Mouse (Mus musculus): Measurements from ENCODE around the gene Gzmm. TPM values are rescaled to one million over a fixed set of nuclear protein-coding genes. Genes with fewer than 3 reads are reported as not detected.
A peak's percentile ranks its signal among the peaks of the same experiment; 100 is the strongest.
"Not testable (repeated sequence)": the region's sequence is repeated elsewhere in the genome, so short reads cannot be mapped to it uniquely, and the experiment has no call there.

Gzmm gene
- polyA plus RNA-seq, 1 experiment from 2014 or later: 0.75 TPM

DNA sequence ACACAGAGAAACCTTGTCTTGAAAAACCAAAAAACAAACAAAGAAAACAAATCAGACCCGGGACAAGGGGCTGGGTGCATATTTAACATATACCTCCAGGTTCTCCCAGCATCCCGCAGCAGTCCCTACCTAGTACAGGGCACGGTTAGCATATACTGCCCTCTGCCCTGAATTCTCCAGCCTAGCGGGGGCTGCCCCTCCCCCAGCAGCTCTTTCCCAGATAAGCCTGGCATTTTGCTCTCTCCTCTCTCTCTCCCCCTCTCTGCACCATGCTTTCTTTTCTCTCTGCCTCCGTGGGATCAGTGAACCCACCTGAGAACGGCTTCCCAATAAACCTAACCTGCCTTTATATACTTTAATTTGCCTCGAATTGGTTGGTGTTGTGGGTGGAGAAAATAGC lies 11.9 kb downstream of the Gzmm start:
- Histone ChIP-seq H3K36me3 (ENCODE audit: insufficient read depth, low read length) (no peaks in the 10 kb centered on the region), H3K27ac (ENCODE audit: low read length) (peak overlapping the region; percentile 73), H3K4me2 (replicated peaks; ENCODE audit: low read depth, low read length) (no peak overlapping the region), H3K4me1 (ENCODE audit: insufficient read depth, low read length) (peaks cover 28% of the 10 kb centered on the region), H3K27me3 (ENCODE audit: insufficient read depth, low read length) (no peaks in the 10 kb centered on the region), H3K9me3 (ENCODE audit: low read length) (no peaks in the 10 kb centered on the region), H3K4me3 (ENCODE audit: low read length) (no peak overlapping the region), H3K9ac (replicated peaks; ENCODE audit: low read length) (peak overlapping the region; percentile 40)
- ATAC-seq (ENCODE audit: low FRiP score, low TSS enrichment): no peak
- 42% methylated on average over 7 of the region's 7 CpGs for WGBS

GRCm38 (mm10) chr10:79701443-79702129 lies 12.8 kb downstream of the Gzmm start:
- Histone ChIP-seq H3K4me1 (ENCODE audit: insufficient read depth, low read length) (peaks cover 32% of the 10 kb centered on the region), H3K36me3 (ENCODE audit: insufficient read depth, low read length) (no peaks in the 10 kb centered on the region), H3K4me3 (ENCODE audit: low read length) (no peak overlapping the region), H3K4me2 (replicated peaks; ENCODE audit: low read depth, low read length) (no peak overlapping the region), H3K27me3 (ENCODE audit: insufficient read depth, low read length) (no peaks in the 10 kb centered on the region), H3K9ac (replicated peaks; ENCODE audit: low read length) (no peak overlapping the region; the same call in 1 of the 2 replicates), H3K9me3 (ENCODE audit: low read length) (no peaks in the 10 kb centered on the region), H3K27ac (ENCODE audit: low read length) (peak overlapping the region; percentile 73)
- WGBS: 49% methylated on average over 10 of the region's 10 CpGs
- ATAC-seq (ENCODE audit: low FRiP score, low TSS enrichment): no peak

- not testable (repeated sequence) for H3K9me3 ChIP-seq (ENCODE audit: low read length); H3K4me2 ChIP-seq (replicated peaks; ENCODE audit: low read depth, low read length); H3K27me3 ChIP-seq (ENCODE audit: insufficient read depth, low read length); H3K27ac ChIP-seq (ENCODE audit: low read length); H3K4me3 ChIP-seq (ENCODE audit: low read length); H3K9ac ChIP-seq (replicated peaks; ENCODE audit: low read length); H3K36me3 ChIP-seq (ENCODE audit: insufficient read depth, low read length); ATAC-seq (ENCODE audit: low FRiP score, low TSS enrichment)
- H3K4me1 ChIP-seq (ENCODE audit: insufficient read depth, low read length): peaks cover 40% of the 10 kb centered on the region
- WGBS: 84% methylated on average over 4 of the region's 4 CpGs
These were observed 14.2 kb downstream of the Gzmm start for GRCm38 (mm10) chr10:79702970-79703369.

- peaks cover 9% of the 10 kb centered on the region; the same call in 1 of the 2 replicates for H3K36me3 ChIP-seq (ENCODE audit: insufficient read depth, low read length)
- peak overlapping the region; percentile 96 for H3K4me2 ChIP-seq (replicated peaks; ENCODE audit: low read depth, low read length)
- WGBS: 78% methylated on average over 10 of the region's 10 CpGs
- ATAC-seq (ENCODE audit: low FRiP score, low TSS enrichment): no peak
- H3K27ac ChIP-seq (ENCODE audit: low read length): no peak overlapping the region
- H3K4me3 ChIP-seq (ENCODE audit: low read length): peak overlapping the region; percentile 92
- peak overlapping the region; percentile 65; the same call in 1 of the 2 replicates for H3K9ac ChIP-seq (replicated peaks; ENCODE audit: low read length)
- no peaks in the 10 kb centered on the region for H3K27me3 ChIP-seq (ENCODE audit: insufficient read depth, low read length)
- H3K4me1 ChIP-seq (ENCODE audit: insufficient read depth, low read length): peaks cover 40% of the 10 kb centered on the region
- no peaks in the 10 kb centered on the region for H3K9me3 ChIP-seq (ENCODE audit: low read length)
These were observed 14.7 kb downstream of the Gzmm start for GRCm38 (mm10) chr10:79703541-79703940.

GRCm38 (mm10) chr10:79704065-79704969 lies 15.5 kb downstream of the Gzmm start, which contains the start of gene Bsg:
Gene Bsg, plus strand, starts transcription at chr10:79704491.
- Histone ChIP-seq H3K4me1 (ENCODE audit: insufficient read depth, low read length) (peaks cover 40% of the 10 kb centered on the region), H3K36me3 (ENCODE audit: insufficient read depth, low read length) (peaks cover 14% of the 10 kb centered on the region), H3K4me2 (replicated peaks; ENCODE audit: low read depth, low read length) (peak within 1 kb of the TSS; percentile 96), H3K9me3 (ENCODE audit: low read length) (no peaks in the 10 kb centered on the region), H3K9ac (replicated peaks; ENCODE audit: low read length) (peak within 1 kb of the TSS; percentile 98), H3K27ac (ENCODE audit: low read length) (peak within 1 kb of the TSS; percentile 87), H3K4me3 (ENCODE audit: low read length) (peak within 1 kb of the TSS; percentile 92), H3K27me3 (ENCODE audit: insufficient read depth, low read length) (no peaks in the 10 kb centered on the region)
- ATAC-seq (ENCODE audit: low FRiP score, low TSS enrichment): peak; percentile 97
- under 1% methylated on average over 58 of the region's 65 CpGs for WGBS

DNA sequence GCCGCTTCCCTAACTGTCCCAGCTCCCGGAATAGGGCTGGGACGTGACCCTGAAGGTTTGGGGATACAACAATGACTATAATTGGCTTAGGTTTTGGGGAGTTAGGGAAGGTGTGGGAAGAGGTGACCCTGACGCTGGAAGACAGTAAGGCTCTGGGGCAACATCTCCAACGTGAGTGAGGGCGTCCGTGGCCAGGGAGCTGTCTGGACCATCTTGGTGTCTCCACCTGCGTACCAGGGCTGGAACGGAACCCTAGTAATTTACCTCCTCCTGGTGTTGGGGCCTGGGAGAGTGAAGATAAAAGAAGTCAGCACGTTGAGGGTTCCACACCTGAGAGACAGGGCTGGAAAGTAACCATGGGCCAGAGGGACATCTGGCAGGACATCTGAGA lies 16.1 kb downstream of the Gzmm start:
- Histone ChIP-seq H3K27me3 (ENCODE audit: insufficient read depth, low read length) (no peaks in the 10 kb centered on the region), H3K4me3 (ENCODE audit: low read length) (peak overlapping the region; percentile 92), H3K27ac (ENCODE audit: low read length) (no peak overlapping the region), H3K4me1 (ENCODE audit: insufficient read depth, low read length) (peaks cover 40% of the 10 kb centered on the region), H3K9me3 (ENCODE audit: low read length) (no peaks in the 10 kb centered on the region), H3K36me3 (ENCODE audit: insufficient read depth, low read length) (peaks cover 20% of the 10 kb centered on the region), H3K4me2 (replicated peaks; ENCODE audit: low read depth, low read length) (peak overlapping the region; percentile 96), H3K9ac (replicated peaks; ENCODE audit: low read length) (peak overlapping the region; percentile 98)
- no peak for ATAC-seq (ENCODE audit: low FRiP score, low TSS enrichment)
- 3% methylated on average over 10 of the region's 10 CpGs for WGBS

DNA sequence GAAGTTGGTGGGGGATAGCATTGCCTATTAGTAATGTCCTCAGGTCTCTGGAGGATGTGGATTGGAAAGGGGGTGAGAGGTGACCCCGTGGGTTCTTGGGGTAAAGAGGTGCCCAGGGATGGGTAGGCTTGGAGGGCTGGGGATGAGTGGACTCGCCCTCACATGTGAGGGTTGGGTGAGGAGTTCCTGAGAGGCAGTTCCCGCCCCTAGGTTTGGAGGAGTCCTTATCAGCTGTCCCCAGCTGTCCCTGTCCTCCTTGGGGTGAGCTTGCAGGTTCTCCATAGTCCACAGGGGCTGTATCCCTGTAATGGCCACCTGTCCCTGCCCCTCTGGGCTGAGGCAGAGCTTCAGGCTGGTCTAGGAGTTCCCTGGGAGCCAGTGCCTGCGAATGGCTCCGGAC lies 17.1 kb downstream of the Gzmm start:
- Histone ChIP-seq H3K27ac (ENCODE audit: low read length) (no peak overlapping the region), H3K9me3 (ENCODE audit: low read length) (no peaks in the 10 kb centered on the region), H3K4me1 (ENCODE audit: insufficient read depth, low read length) (peaks cover 36% of the 10 kb centered on the region), H3K36me3 (ENCODE audit: insufficient read depth, low read length) (peaks cover 29% of the 10 kb centered on the region), H3K4me3 (ENCODE audit: low read length) (peak overlapping the region; percentile 92), H3K4me2 (replicated peaks; ENCODE audit: low read depth, low read length) (peak overlapping the region; percentile 96), H3K9ac (replicated peaks; ENCODE audit: low read length) (peak overlapping the region; percentile 98), H3K27me3 (ENCODE audit: insufficient read depth, low read length) (no peaks in the 10 kb centered on the region)
- no peak for ATAC-seq (ENCODE audit: low FRiP score, low TSS enrichment)
- WGBS: 80% methylated on average over 5 of the region's 5 CpGs

DNA sequence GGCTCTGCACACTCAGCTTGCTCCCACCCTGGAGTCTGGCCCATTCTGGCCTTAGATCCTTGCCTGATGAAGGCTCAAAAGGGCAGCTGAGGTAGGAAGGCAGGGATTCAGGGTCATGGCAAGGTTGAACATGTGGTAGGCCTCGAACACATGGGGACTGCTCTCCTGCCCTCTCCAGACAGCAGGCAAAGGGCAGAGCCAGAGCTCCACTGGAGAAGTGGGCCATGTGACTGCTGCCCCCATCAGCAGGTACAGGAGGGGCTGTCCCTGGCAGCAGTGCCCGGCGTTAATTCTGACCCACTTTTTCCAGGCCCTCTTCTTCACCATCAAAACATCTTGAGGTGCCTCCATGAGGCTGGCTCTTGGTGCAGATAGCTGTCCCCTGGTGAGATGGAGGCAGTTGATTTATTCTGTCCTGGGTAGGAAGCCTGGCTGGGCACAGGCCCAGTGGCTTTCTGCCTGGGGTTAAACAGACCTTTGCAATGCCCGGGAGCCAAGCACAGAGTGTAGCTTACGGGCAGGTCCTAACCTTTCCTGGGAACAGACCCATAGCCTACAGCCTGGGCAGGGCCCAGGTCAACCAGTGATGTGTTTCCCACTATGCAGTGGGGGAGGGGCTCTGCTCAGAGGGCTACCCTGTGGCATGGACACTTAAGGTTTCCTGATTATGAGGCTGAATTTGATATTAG lies 17.7 kb downstream of the Gzmm start:
- H3K9ac ChIP-seq (replicated peaks; ENCODE audit: low read length): peak overlapping the region; percentile 98

GRCm38 (mm10) chr10:79707162-79707561 lies 18.3 kb downstream of the Gzmm start:
- 80% methylated on average over 1 of the region's 1 CpGs for WGBS
- Histone ChIP-seq H3K4me2 (replicated peaks; ENCODE audit: low read depth, low read length) (no peak overlapping the region), H3K27me3 (ENCODE audit: insufficient read depth, low read length) (no peaks in the 10 kb centered on the region), H3K9me3 (ENCODE audit: low read length) (no peaks in the 10 kb centered on the region), H3K4me1 (ENCODE audit: insufficient read depth, low read length) (peaks cover 26% of the 10 kb centered on the region), H3K36me3 (ENCODE audit: insufficient read depth, low read length) (peaks cover 41% of the 10 kb centered on the region), H3K27ac (ENCODE audit: low read length) (no peak overlapping the region), H3K9ac (replicated peaks; ENCODE audit: low read length) (no peak overlapping the region), H3K4me3 (ENCODE audit: low read length) (no peak overlapping the region)
- no peak for ATAC-seq (ENCODE audit: low FRiP score, low TSS enrichment)

More for the DNA sequence above, 17.7 kb downstream of the Gzmm start:
- H3K9me3 ChIP-seq (ENCODE audit: low read length): no peaks in the 10 kb centered on the region
- H3K4me2 ChIP-seq (replicated peaks; ENCODE audit: low read depth, low read length): peak overlapping the region; percentile 96
- peaks cover 35% of the 10 kb centered on the region for H3K36me3 ChIP-seq (ENCODE audit: insufficient read depth, low read length)
- ATAC-seq (ENCODE audit: low FRiP score, low TSS enrichment): no peak
- H3K4me1 ChIP-seq (ENCODE audit: insufficient read depth, low read length): peaks cover 30% of the 10 kb centered on the region
- H3K4me3 ChIP-seq (ENCODE audit: low read length): peak overlapping the region; percentile 92
- no peaks in the 10 kb centered on the region for H3K27me3 ChIP-seq (ENCODE audit: insufficient read depth, low read length)
- WGBS: 77% methylated on average over 5 of the region's 5 CpGs
- no peak overlapping the region for H3K27ac ChIP-seq (ENCODE audit: low read length)
